Mouse (Mus musculus): ENCODE results near the gene Atf2.
"Not testable (repeated sequence)": the region's sequence is repeated elsewhere in the genome, so short reads cannot be mapped to it uniquely, and the experiment has no call there.

Gene Atf2

GRCm38 (mm10) chr2:73891701-73892463 lies 557 bp downstream of the Atf2 start:
- intact Hi-C loops (cut with DNase I) = loop anchor here (2.0 kb wide), 1 partner anchor 19 kb away; the partner anchor contains the start of gene Atp5g3

- intact Hi-C loops (cut with DNase I) = no loop called here
These were observed 6.4 kb downstream of the Atf2 start for GRCm38 (mm10) chr2:73885997-73886396.

GRCm38 (mm10) chr2:73877891-73878290 lies 14.5 kb downstream of the Atf2 start:
- intact Hi-C loops (cut with DNase I) = no loop called here

- intact Hi-C loops (cut with DNase I) = no loop called here
These were observed 24.5 kb downstream of the Atf2 start for GRCm38 (mm10) chr2:73867764-73868487.

GRCm38 (mm10) chr2:73860046-73860624 lies 32.3 kb downstream of the Atf2 start:
- intact Hi-C loops (cut with DNase I) = no loop called here

GRCm38 (mm10) chr2:73857352-73857751 lies 35.1 kb downstream of the Atf2 start:
- intact Hi-C loops (cut with DNase I) = no loop called here

- intact Hi-C loops (cut with DNase I) = no loop called here
These were observed 36.2 kb downstream of the Atf2 start for GRCm38 (mm10) chr2:73856246-73856645.

GRCm38 (mm10) chr2:73834406-73835015 lies 57.9 kb downstream of the Atf2 start:
- intact Hi-C loops (cut with DNase I) = no loop called here

GRCm38 (mm10) chr2:73833284-73833683 lies 59.2 kb downstream of the Atf2 start:
- intact Hi-C loops (cut with DNase I) = no loop called here

- intact Hi-C loops (cut with DNase I) = no loop called here
These were observed 73.7 kb downstream of the Atf2 start for GRCm38 (mm10) chr2:73818742-73819141.

GRCm38 (mm10) chr2:73807609-73808008 lies 84.8 kb downstream of the Atf2 start:
- intact Hi-C loops (cut with DNase I) = no loop called here

- intact Hi-C loops (cut with DNase I) = not testable (repeated sequence)
These were observed 92.3 kb downstream of the Atf2 start for GRCm38 (mm10) chr2:73800127-73800526.

GRCm38 (mm10) chr2:73798786-73799185 lies 93.7 kb downstream of the Atf2 start:
- intact Hi-C loops (cut with DNase I) = no loop called here

- intact Hi-C loops (cut with DNase I) = no loop called here
These were observed 94.3 kb downstream of the Atf2 start for GRCm38 (mm10) chr2:73798136-73798535.

GRCm38 (mm10) chr2:73791846-73792630 lies 100.4 kb downstream of the Atf2 start:
- intact Hi-C loops (cut with DNase I) = no loop called here

GRCm38 (mm10) chr2:73790332-73790731 lies 102.1 kb downstream of the Atf2 start:
- intact Hi-C loops (cut with DNase I) = no loop called here

GRCm38 (mm10) chr2:73788395-73788794 lies 104.0 kb downstream of the Atf2 start:
- intact Hi-C loops (cut with DNase I) = no loop called here

GRCm38 (mm10) chr2:73782371-73782905 lies 110.0 kb downstream of the Atf2 start:
- intact Hi-C loops (cut with DNase I) = no loop called here

- intact Hi-C loops (cut with DNase I) = no loop called here
These were observed 112.0 kb downstream of the Atf2 start for GRCm38 (mm10) chr2:73780321-73781010.

GRCm38 (mm10) chr2:73779796-73780195 lies 112.6 kb downstream of the Atf2 start:
- intact Hi-C loops (cut with DNase I) = loop anchor here (10.0 kb wide), 1 partner anchor 215 kb away; no protein-coding TSS in a partner anchor

All from adrenal gland (tissue).